Comparison of ENCODE assay signal across 16 mouse cellular contexts in the genomic region with DNA sequence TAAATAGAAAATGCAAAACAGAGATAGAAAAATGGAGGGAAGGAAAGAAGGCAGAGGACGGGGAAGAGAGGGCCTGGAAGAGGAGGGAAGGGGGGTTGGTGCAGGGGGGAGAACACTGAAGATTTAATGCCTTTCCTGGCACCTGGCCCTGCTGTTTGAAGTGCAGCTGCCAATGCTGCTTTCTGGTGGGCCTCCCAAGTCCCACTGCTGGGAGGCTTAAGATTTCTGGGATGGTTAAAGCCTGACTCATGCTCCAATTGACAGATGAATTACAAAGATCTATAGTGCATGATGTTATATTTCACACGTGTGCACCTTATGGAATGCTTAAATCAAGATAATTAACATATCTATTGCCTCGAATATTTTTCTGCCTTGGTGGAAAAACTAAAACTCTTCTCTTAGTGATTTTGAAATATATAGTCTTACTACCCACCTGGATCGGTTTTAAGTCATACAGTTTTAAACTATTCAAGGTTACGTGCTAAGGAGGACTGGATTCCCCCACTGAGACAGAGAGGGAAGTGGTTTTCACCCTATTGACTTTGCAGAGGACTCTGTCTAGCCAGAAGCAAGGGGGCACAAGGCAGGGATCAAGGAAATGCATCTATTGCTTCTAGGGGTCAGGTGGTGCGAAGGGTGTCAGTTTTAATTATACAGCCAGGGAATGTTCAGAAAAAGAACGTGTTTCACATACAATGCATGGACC.
DNase-seq lines count a peak whose midpoint lies in the region; ATAC-seq and TF ChIP-seq lines count a peak whose summit lies in the region.
"Had no signal": no experiment of that assay in that cellular context is flagged by ENCODE, and none has a peak within 500 bp of the region (broad histone marks: within the 10 kb centered on the region; RNA-seq: fewer than 3 reads in every experiment).

No protein-coding gene starts in this region.

- no peak overlapping the region for H3K4me3 ChIP-seq in kidney, embryonic 14.5 days (ENCODE audit: low read length)
- H3K4me3 ChIP-seq in C2C12 (ENCODE audit: insufficient read depth, poor library complexity, severe bottlenecking) = no peak overlapping the region
- H3K4me3 ChIP-seq in limb, embryonic 10.5 days = no peak overlapping the region
- H3K4me3 ChIP-seq: left cerebral cortex, adult 2 months; liver, embryonic 13.5 days; midbrain, embryonic 12.5 days had no signal

- H3K27me3 ChIP-seq in kidney, embryonic 14.5 days (ENCODE audit: control insufficient read depth, insufficient read depth, low read length) = no peaks in the 10 kb centered on the region
- H3K27me3 ChIP-seq in C2C12 (ENCODE audit: control insufficient read depth, insufficient read depth, insufficient read length) = no peaks in the 10 kb centered on the region
- no peaks in the 10 kb centered on the region for H3K27me3 ChIP-seq in limb, embryonic 10.5 days (ENCODE audit: low read depth, poor library complexity, severe bottlenecking)
- H3K27me3 ChIP-seq: liver, embryonic 13.5 days; midbrain, embryonic 12.5 days had no signal

- no peaks in the 10 kb centered on the region for H3K36me3 ChIP-seq in kidney, embryonic 14.5 days (ENCODE audit: control insufficient read depth, insufficient read depth, low read length)
- H3K36me3 ChIP-seq in C2C12 (ENCODE audit: control insufficient read depth, insufficient read depth) = no peaks in the 10 kb centered on the region
- no peaks in the 10 kb centered on the region for H3K36me3 ChIP-seq in limb, embryonic 10.5 days
- H3K36me3 ChIP-seq: G1E; liver, embryonic 13.5 days; midbrain, embryonic 12.5 days had no signal

- 55% methylated on average over 7 of the region's 7 CpGs for WGBS in kidney, embryonic 14.5 days
- 73% methylated on average over 7 of the region's 7 CpGs for WGBS in limb, embryonic 10.5 days

- H3K79me3 ChIP-seq in C2C12 (ENCODE audit: low read depth) = no peaks in the 10 kb centered on the region

- no peaks in the 10 kb centered on the region for H3K9me3 ChIP-seq in kidney, embryonic 14.5 days (ENCODE audit: control insufficient read depth, low read length)
- H3K9me3 ChIP-seq in limb, embryonic 10.5 days (replicated peaks) = no peaks in the 10 kb centered on the region
- H3K9me3 ChIP-seq: liver, embryonic 13.5 days; midbrain, embryonic 12.5 days had no signal

- TF ChIP-seq CTCF in C2C12 (IDR thresholded peaks at IDR 0.05; ENCODE audit: control insufficient read depth, insufficient read depth, insufficient read length) = no peak

- H3K9ac ChIP-seq in kidney, embryonic 14.5 days (ENCODE audit: low read depth, low read length) = no peak overlapping the region
- H3K9ac ChIP-seq: liver, embryonic 13.5 days; midbrain, embryonic 12.5 days had no signal

- peaks cover 4% of the 10 kb centered on the region; the same call in 1 of the 2 replicates for H3K4me1 ChIP-seq in kidney, embryonic 14.5 days (ENCODE audit: control insufficient read depth, insufficient read depth, low read length)
- peaks cover 21% of the 10 kb centered on the region for H3K4me1 ChIP-seq in limb, embryonic 10.5 days
- H3K4me1 ChIP-seq: liver, embryonic 13.5 days had no signal

- ATAC-seq in kidney, embryonic 14.5 days (ENCODE audit: low FRiP score, low TSS enrichment) = peak; percentile 64; the same call in 1 of the 2 replicates

- no peaks in the 10 kb centered on the region for H3K79me2 ChIP-seq in C2C12 (ENCODE audit: control insufficient read depth, insufficient read depth)

- DNase-seq in embryo, embryonic 11 days = peak; percentile 42
- DNase-seq in embryo, embryonic 9.5 days (ENCODE audit: extremely low spot score) = no peak
- DNase-seq in kidney, adult 18-20 months = no peak
- peak; percentile 51 for DNase-seq in limb, embryonic 10.5 days (ENCODE audit: low spot score)
- DNase-seq in liver = no peak
- DNase-seq in right cerebral cortex, postnatal 4 days = no peak
- DNase-seq: adrenal gland, postnatal 14 days; cerebellum, postnatal 25 days; kidney, adult 11 months; liver, embryonic 13.5 days; lung, postnatal 14 days had no signal

- no peak overlapping the region for H3K4me2 ChIP-seq in kidney, embryonic 14.5 days (replicated peaks; ENCODE audit: low read depth, low read length)
- H3K4me2 ChIP-seq: liver, embryonic 13.5 days; midbrain, embryonic 12.5 days had no signal

- H3ac ChIP-seq in C2C12 (ENCODE audit: control insufficient read depth, insufficient read length, low read depth) = no peak overlapping the region

- H3K27ac ChIP-seq in kidney, embryonic 14.5 days (ENCODE audit: low read depth, low read length) = no peak overlapping the region
- peak overlapping the region; percentile 66 for H3K27ac ChIP-seq in limb, embryonic 10.5 days
- H3K27ac ChIP-seq: left cerebral cortex, adult 2 months; liver, embryonic 13.5 days; midbrain, embryonic 12.5 days had no signal

TF ChIP-seq in C2C12, 6 proteins besides CTCF, POLR2A, EP300 and RAD21:
- TF ChIP-seq CEBPB (IDR thresholded peaks at IDR 0.05; ENCODE audit: low read depth) (no peak), MYOD1 (IDR thresholded peaks at IDR 0.05; ENCODE audit: control insufficient read depth, insufficient read length, low read depth) (peak; percentile 50)

Comparison
In these comparisons a context has a peak if more than half of its experiments do, and no peak if none do; other contexts are left out.
1. DNase-seq: peak in embryo, embryonic 11 days (single experiment) and limb, embryonic 10.5 days (single experiment); none in embryo, embryonic 9.5 days (single experiment), kidney, adult 18-20 months (single experiment), liver (single experiment) and right cerebral cortex, postnatal 4 days (single experiment).